Mouse (Mus musculus) kidney, embryonic 16.5 days (tissue): ENCODE measurements around the gene Alkbh1. TPM values are rescaled to one million over a fixed set of nuclear protein-coding genes. Genes with fewer than 3 reads are reported as not detected.

Source experiments
- ATAC-seq: fragments of 200-750 bp; cut with Nextera tagmentation; 2 replicates; pipeline ENCODE4 v1.8.0; 2017; ENCODE audit warnings: moderate TSS enrichment; ENCODE audit not compliant: low FRiP score, low TSS enrichment
- H3K27ac ChIP-seq: fragments of 300-500 bp; sonication (generic); 2 replicates; pipeline ENCODE4 v1.5.1; 2014; ENCODE audit warnings: low read length
- H3K27me3 ChIP-seq: fragments of 300-500 bp; sonication (generic); 2 replicates; pipeline ENCODE4 v1.6.1; 2014; ENCODE audit warnings: low read length, control low read depth, mixed read lengths; ENCODE audit not compliant: insufficient read depth
- H3K36me3 ChIP-seq: fragments of 300-500 bp; sonication (generic); 2 replicates; pipeline ENCODE4 v1.6.1; 2014; ENCODE audit warnings: low read length, control low read depth, mixed read lengths; ENCODE audit not compliant: insufficient read depth
- H3K4me1 ChIP-seq: fragments of 300-500 bp; sonication (generic); 2 replicates; pipeline ENCODE4 v1.6.1; 2014; ENCODE audit warnings: low read length, control low read depth, mixed read lengths; ENCODE audit not compliant: insufficient read depth
- H3K4me2 ChIP-seq: fragments of 300-500 bp; sonication (generic); replicated peaks from 2 replicates; pipeline ENCODE4 v1.6.1; 2014; ENCODE audit warnings: low read depth, low read length
- H3K4me3 ChIP-seq: fragments of 300-500 bp; sonication (generic); 2 replicates; pipeline ENCODE4 v1.5.1; 2014; ENCODE audit warnings: mild to moderate bottlenecking, low read length
- H3K9ac ChIP-seq: fragments of 300-500 bp; sonication (generic); replicated peaks from 2 replicates; pipeline ENCODE4 v1.6.1; 2014; ENCODE audit warnings: low read length
- H3K9me3 ChIP-seq: fragments of 300-500 bp; sonication (generic); 2 replicates; pipeline ENCODE4 v1.6.1; 2016; ENCODE audit warnings: low read length, control low read depth
- WGBS: fragments of 180-500 bp; shearing (Covaris S2); extraction: QIAGEN DNeasy Blood & Tissue Kit; methylation state at CpG from one replicate; pipeline ENCODE4 v1.1.7; 2014; 5-methylcytosine and 5-hydroxymethylcytosine counted together
- microRNA-seq: library from miRNA; unstranded; fragments of <30 nt; microRNA quantifications from one replicate; pipeline ENCODE4, GENCODE M21; 2016
- polyA plus RNA-seq: library from polyadenylated mRNA; unstranded; fragments of >200 nt; fragmentation: Nextera tagmentation; extraction: Ambion mirVana; gene quantifications from 2 replicates; pipeline ENCODE4 v1.2.1, GENCODE M21; 2015

Gene Alkbh1
- polyA plus RNA-seq, 1 experiment from 2014 or later, result 59.8 TPM

GRCm38 (mm10) chr12:87387171-87388121 lies 56.4 kb downstream of the Alkbh1 start:
- Histone ChIP-seq H3K36me3 (no peaks in the 10 kb centered on the region), H3K27me3 (no peaks in the 10 kb centered on the region), H3K4me1 (peaks cover 18% of the 10 kb centered on the region), H3K9me3 (no peaks in the 10 kb centered on the region), H3K9ac (peak overlapping the region; percentile 89), H3K4me2 (peak overlapping the region; percentile 94), H3K4me3 (peak overlapping the region; percentile 80), H3K27ac (peak overlapping the region; percentile 76)
- ATAC-seq, result peak; percentile 43
- WGBS, result under 1% methylated on average over 51 of the region's 65 CpGs

- Histone ChIP-seq H3K27ac (no peak overlapping the region), H3K36me3 (no peaks in the 10 kb centered on the region), H3K4me3 (no peak overlapping the region), H3K27me3 (no peaks in the 10 kb centered on the region), H3K4me2 (no peak overlapping the region), H3K4me1 (peaks cover 26% of the 10 kb centered on the region), H3K9ac (no peak overlapping the region), H3K9me3 (no peaks in the 10 kb centered on the region)
- no peak for ATAC-seq
- 94% methylated on average over 3 of the region's 3 CpGs for WGBS
These were observed 58.8 kb downstream of the Alkbh1 start for GRCm38 (mm10) chr12:87385051-87385450.

- Histone ChIP-seq H3K9me3 (no peaks in the 10 kb centered on the region), H3K36me3 (no peaks in the 10 kb centered on the region), H3K9ac (no peak overlapping the region), H3K27me3 (no peaks in the 10 kb centered on the region), H3K4me2 (no peak overlapping the region), H3K27ac (peak overlapping the region; percentile 39; the same call in 1 of the 2 replicates), H3K4me1 (peaks cover 14% of the 10 kb centered on the region), H3K4me3 (no peak overlapping the region)
- peak; percentile 42; the same call in 1 of the 2 replicates for ATAC-seq
- WGBS, result 50% methylated on average over 2 of the region's 2 CpGs
These were observed 62.5 kb downstream of the Alkbh1 start for GRCm38 (mm10) chr12:87381380-87381682.

- 72% methylated on average over 10 of the region's 10 CpGs for WGBS
- H3K27ac ChIP-seq, result peak overlapping the region; percentile 39; the same call in 1 of the 2 replicates
- H3K36me3 ChIP-seq, result no peaks in the 10 kb centered on the region
- ATAC-seq, result peak; percentile 19; the same call in 1 of the 2 replicates
- H3K9me3 ChIP-seq, result no peaks in the 10 kb centered on the region
- H3K27me3 ChIP-seq, result no peaks in the 10 kb centered on the region
- H3K9ac ChIP-seq, result no peak overlapping the region
- no peak overlapping the region for H3K4me2 ChIP-seq
- peaks cover 9% of the 10 kb centered on the region for H3K4me1 ChIP-seq
- no peak overlapping the region for H3K4me3 ChIP-seq
These were observed 63.0 kb downstream of the Alkbh1 start for GRCm38 (mm10) chr12:87380586-87381379.

GRCm38 (mm10) chr12:87379496-87379895 lies 64.3 kb downstream of the Alkbh1 start:
- no peak overlapping the region for H3K4me2 ChIP-seq
- WGBS, result 75% methylated on average over 2 of the region's 2 CpGs
- no peak overlapping the region for H3K9ac ChIP-seq
- no peak for ATAC-seq
- H3K4me3 ChIP-seq, result no peak overlapping the region
- H3K9me3 ChIP-seq, result no peaks in the 10 kb centered on the region
- no peaks in the 10 kb centered on the region for H3K27me3 ChIP-seq
- H3K27ac ChIP-seq, result no peak overlapping the region
- H3K4me1 ChIP-seq, result peaks cover 8% of the 10 kb centered on the region; the same call in 1 of the 2 replicates
- H3K36me3 ChIP-seq, result no peaks in the 10 kb centered on the region

Small RNA genes within 50 kb of the gene (microRNA-seq; reads per million reads assigned to microRNA genes)
- 32.9 reads per million, percentile 44 among the genes with 10 or more reads in this experiment for gene Mir3068

Other genes with a start within 250 kb of the Alkbh1 start
- 0.66 and 1.2 TPM in 2 replicates for gene Samd15, start 244.3 kb downstream of the Alkbh1 start, polyA plus RNA-seq
- gene Tmed8, start 243.6 kb downstream of the Alkbh1 start, polyA plus RNA-seq, result 2.0 and 2.5 TPM in 2 replicates
- 0.60 and 0.67 TPM in 2 replicates for gene Noxred1, start 205.3 kb downstream of the Alkbh1 start, polyA plus RNA-seq
- 52.2 and 53.7 TPM in 2 replicates for gene Vipas39, start 177.8 kb downstream of the Alkbh1 start, polyA plus RNA-seq
- gene Ahsa1, start 177.5 kb downstream of the Alkbh1 start, polyA plus RNA-seq, result 246 and 248 TPM in 2 replicates
- gene Ism2, start 144.3 kb downstream of the Alkbh1 start, polyA plus RNA-seq, result 0.76 and 1.0 TPM in 2 replicates
- 84.9 and 86.9 TPM in 2 replicates for gene Sptlc2, start 55.7 kb downstream of the Alkbh1 start, polyA plus RNA-seq
- gene Slirp, start 121 bp downstream of the Alkbh1 start, polyA plus RNA-seq, result 252 and 265 TPM in 2 replicates
- gene Snw1, start 28.3 kb upstream of the Alkbh1 start, polyA plus RNA-seq, result 136 and 142 TPM in 2 replicates
- gene Gm5788, start 50.7 kb upstream of the Alkbh1 start, polyA plus RNA-seq, result not detected in 2 replicates
- gene Gm8300, start 70.3 kb upstream of the Alkbh1 start, polyA plus RNA-seq, result not detected in 2 replicates
- gene Oog1, start 158.7 kb upstream of the Alkbh1 start, polyA plus RNA-seq, result not detected in 2 replicates
- gene Gm4027, start 174.9 kb upstream of the Alkbh1 start, polyA plus RNA-seq, result not detected in 2 replicates
- gene Gm16381, start 200.6 kb upstream of the Alkbh1 start, polyA plus RNA-seq, result not detected in 2 replicates